Mouse (Mus musculus): Measurements from ENCODE around the gene Lsmem1.

Lsmem1 gene

GRCm38 (mm10) chr12:40140706-40141105 lies 58.6 kb downstream of the Lsmem1 start:
- DNase-seq (ENCODE audit: extremely low spot score) = no peak

- DNase-seq (ENCODE audit: extremely low spot score) = no peak
These were observed 59.6 kb downstream of the Lsmem1 start for GRCm38 (mm10) chr12:40139484-40140245.

- DNase-seq (ENCODE audit: extremely low spot score) = no peak
These were observed 64.8 kb downstream of the Lsmem1 start for GRCm38 (mm10) chr12:40134529-40134928.

- peak; percentile 60 for DNase-seq (ENCODE audit: extremely low spot score)
These were observed 65.6 kb downstream of the Lsmem1 start, which contains the start of gene Scin for GRCm38 (mm10) chr12:40133573-40134271. TSS of gene Scin (minus strand) at chr12:40134228.

- DNase-seq (ENCODE audit: extremely low spot score) = no peak
These were observed 66.1 kb downstream of the Lsmem1 start for GRCm38 (mm10) chr12:40133194-40133572.
